Mouse (Mus musculus) cerebellum, adult 11-12 months (tissue): ENCODE results near the gene Ctsl.

Experiments
- DNase-seq: peaks from one replicate; pipeline ENCODE4 v3.0.0; 2022

The Ctsl gene

DNA sequence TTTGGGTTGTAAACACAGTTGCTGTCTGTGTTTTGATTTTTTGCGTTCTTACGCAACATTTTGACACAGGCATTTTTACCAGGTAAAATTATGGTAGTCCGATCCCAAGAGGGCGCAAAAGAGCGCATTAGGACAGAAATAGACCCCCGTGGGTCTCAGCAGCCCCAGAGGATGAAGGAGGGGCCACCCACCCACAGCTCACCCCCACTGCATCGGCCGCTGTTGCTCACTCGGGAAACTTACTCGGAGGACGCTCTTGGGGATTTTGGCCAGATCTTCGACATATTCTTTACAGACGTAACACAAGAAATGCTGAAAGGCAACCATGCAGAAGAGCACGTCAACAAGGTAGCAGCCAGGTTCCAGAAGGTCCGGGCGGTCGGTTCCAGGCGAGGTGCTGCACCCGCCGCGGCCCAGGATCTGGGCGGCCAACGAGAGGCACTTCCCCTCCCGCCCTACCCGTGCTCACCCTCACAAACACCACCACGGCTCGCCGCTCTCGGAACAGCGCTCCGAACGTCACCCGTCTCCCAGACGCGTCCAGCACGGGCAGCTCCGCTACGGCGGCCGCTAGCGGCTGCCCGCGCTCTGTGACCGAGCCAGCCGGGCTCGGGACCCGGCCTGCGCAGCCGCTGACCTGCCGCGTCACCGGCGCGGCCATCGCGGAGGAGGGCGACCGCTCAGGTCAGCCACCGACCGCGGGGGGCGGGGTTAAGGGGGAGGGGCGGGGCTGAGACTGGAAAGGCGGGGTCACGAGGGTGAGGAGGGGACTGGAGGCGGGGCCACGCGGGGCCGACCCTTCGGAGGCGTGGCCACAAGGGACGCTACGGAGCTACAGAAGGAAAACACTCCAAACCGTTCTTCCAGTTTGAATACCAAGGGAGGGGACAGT is 58.4 kb downstream of the Ctsl start, which contains the start of gene Aaed1:
Gene Aaed1, minus strand, starts transcription at position 687 of the 892 bp plus-strand sequence.
- DNase-seq, result peak; percentile 91

GRCm38 (mm10) chr13:64311266-64311665 is 59.4 kb downstream of the Ctsl start:
- no peak for DNase-seq

DNA sequence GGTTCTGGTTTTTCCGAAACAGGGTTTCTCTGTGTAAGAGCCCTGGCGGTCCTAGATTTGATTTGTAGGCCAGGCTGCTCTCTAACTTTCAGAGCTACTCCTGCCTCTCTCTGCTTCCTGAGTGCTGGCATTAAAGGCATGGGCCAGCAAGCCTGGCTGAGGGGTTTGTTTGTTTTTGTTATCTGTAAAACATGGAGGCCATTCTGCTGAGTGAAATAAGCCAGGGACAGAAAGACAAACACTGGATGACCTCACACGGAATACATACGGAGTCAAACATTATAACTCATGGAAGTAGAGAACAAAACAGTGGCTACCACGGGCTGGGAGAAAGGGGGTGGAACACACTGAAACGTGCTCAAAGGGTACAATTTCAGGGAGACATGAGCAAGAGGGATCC is 60.1 kb downstream of the Ctsl start:
- no peak for DNase-seq

- peak; percentile 37 for DNase-seq
These were observed 60.8 kb downstream of the Ctsl start for GRCm38 (mm10) chr13:64309842-64310241.
